Mouse (Mus musculus) MN1 (cell line): ENCODE results near the gene Tmem82.

Source experiments
- DNase-seq: peaks from one replicate; pipeline ENCODE4 v3.0.0-alpha.2; 2016; ENCODE audit warnings: low spot score

The Tmem82 gene

DNA sequence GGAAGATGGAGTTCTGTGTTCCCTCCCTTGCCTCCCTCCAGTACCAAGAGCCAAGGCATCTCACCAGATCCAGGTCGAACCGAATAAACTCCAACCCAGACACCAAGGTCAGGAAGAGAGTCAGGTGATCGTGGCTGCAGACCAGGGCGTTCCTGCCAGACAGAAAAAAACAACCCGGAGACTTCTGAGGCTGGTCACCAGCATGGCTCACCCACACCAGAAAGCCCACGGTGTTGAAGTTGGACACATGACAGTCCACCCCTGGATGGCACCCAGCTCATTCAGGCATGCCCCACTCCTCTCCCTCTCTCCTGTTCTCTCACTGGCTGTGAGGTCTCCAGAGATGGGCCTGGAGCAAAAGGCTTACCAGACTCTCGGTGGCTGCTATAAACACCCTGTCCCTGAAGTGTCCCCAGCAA is 22.9 kb upstream of the Tmem82 start:
- DNase-seq: peak; percentile 26

DNA sequence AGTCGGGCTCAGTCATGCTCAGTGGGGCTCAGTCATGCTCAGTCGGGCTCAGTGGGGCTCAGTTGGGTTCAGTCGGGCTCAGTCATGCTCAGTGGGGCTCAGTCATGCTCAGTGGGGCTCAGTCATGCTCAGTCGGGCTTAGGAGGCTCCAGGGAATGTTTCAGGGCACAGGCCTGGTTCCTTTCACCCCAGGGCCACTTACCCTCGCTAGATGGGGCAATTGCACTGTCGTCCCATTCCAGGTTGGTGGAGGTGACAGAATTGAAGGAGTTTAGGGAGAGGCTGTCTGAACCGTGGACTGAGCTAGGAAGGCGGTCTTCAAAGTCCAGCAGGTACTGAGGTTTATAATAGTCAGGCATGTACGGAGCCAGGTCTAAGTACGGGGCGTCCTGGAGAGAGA is 21.0 kb upstream of the Tmem82 start:
- DNase-seq: no peak

DNA sequence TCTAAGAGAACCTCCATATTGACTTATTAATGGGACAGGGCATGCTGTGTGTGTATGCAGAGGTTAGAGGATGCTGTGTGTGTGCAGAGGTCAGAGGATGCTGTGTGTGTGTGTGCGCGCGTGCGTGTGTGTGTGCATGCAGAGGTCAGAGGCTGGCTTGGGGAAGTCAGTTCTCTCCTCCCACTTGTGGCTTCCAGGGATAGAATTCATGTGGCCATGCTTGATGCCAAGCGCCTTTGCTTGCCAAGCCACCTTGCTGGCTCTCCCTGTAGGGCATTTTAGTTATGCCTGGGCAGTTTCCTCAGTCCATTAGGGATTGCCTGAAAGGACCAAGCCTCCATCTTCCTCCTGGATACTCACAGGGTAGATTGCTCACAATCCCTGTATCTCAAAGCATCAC is 18.3 kb upstream of the Tmem82 start:
- no peak for DNase-seq

DNA sequence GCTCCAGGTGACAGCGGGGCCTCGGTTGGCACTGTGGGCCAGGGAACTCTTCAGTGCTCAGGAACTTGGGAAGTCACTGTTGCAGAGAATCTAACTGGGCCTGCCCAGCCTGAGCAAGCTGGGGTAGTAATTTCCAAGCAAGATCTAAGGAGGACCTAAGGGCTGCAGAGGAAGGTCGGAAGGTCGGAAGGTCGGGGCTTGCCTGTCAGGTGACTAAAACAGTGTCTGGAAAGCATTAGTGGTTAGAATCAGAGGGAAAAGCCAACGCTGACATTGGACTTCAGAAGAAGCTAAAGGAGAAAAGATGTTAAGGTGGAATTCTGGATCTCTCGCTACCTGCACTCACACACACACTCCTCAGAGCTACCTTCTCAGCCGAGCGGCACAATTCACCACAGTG is 17.6 kb upstream of the Tmem82 start:
- DNase-seq: no peak

DNA sequence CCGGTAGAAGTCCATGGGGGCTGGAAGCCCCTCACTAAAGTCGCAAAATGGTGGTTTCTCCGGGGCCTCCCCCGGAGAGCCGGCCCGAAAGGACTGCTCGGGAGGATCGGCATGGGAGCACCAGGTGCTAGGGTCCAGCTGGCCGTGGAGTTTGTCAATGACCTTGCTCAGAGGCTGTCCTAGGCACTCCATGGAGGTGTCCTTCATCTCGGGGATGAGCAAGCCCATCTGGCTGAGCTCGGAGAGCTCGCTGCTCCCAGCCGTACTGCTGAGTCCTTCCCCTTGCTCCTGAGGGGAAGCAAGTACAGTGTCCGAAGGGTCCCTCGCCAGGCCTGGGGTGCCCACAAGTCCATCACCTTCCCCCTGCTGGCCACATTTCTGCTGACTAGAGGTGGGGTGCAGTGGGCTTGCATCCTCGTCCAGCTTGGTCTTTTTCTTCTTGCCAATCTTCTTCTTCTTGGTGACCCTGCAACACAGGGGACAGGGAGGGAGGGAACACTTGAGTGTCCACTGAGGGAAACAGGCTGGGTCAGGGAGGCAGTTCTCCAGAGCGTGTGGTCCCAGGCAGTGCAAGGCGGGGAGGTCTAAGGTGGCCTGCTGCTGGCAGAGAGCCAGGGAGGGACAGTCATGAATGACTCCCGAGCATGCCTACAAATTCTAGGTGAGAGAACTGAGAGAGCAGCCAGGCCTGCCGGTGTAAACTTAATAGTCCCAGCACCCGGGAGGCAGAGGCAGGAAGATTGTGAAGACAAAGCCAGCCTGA is 13.9 kb upstream of the Tmem82 start:
- no peak for DNase-seq

DNA sequence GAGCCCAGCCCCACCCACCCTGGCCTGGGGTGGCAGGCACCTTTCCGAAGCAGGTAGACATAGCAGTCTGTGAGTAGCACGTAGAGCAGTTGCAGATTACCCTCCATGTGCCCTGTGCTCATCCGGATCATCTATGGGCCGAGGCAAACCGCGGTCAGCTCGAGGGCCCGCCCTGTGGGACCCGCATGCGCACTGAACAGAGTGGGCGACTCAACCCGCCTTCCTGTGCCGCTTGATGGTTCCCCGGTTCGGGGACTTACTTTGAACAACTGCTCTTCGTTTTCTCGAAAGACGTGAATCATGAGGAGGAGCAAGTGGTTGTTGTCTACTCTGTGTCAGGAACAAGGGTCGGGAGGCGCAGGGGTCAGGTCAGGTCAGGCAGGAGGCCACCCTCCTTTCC is 12.8 kb upstream of the Tmem82 start:
- no peak for DNase-seq

DNA sequence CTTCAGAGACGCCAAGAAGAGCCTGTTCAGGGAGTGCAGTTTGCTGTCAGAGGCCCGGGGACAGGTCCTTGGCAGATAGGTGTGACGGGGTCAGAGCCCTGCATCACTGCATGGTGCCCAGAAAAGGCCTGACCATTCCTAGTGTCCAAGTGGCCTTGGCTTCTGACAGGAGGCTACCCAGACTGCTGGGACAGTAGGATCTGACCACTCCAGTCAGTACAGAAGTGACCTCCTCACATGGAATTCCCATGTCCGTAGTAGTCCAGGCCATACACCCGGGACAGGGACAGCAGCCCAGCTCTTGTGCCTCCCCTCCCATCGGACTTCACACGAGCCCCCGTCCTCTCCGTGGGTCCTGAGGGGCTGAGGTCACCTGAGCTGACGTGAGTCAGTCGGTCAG is 11.6 kb upstream of the Tmem82 start:
- no peak for DNase-seq

DNA sequence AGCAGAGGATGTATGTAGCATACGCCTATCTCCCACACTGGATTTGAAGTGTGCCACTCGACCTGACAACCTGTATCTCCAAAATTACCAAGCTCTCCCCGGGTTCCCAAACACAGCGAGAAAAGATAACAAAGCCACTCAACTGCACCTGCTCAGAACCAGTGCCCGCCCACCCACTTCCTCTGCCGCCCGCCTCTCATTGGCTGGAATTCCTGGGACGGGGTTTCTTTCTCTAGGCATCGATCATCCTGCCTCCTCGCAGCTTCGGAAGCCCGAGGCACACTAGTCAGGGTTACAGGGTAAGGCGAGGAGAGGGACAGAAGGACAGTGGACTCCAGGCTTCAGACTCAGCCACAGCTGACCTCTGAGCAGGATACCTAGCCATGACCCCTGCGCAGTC is 10.2 kb upstream of the Tmem82 start:
- DNase-seq: no peak

DNA sequence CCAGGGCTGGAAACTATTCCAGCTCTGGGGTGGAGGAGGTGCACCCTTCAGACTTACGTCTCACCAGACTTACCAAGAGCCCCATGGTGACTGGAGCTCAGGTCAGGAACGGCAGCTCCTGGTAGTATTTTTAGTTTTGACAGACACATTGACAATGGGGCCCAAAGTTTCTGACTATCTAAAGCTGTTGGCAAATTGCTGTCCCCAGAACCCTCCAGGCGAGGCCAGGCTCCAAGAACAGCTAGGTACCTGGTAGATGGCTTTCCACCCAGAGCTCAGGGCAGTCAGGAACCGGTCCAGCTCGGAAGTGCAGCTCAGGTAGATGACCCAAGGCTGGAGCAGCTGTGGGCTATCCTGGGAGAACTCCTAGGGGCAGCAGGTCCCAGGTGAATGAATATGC is 9.1 kb upstream of the Tmem82 start:
- DNase-seq: no peak

DNA sequence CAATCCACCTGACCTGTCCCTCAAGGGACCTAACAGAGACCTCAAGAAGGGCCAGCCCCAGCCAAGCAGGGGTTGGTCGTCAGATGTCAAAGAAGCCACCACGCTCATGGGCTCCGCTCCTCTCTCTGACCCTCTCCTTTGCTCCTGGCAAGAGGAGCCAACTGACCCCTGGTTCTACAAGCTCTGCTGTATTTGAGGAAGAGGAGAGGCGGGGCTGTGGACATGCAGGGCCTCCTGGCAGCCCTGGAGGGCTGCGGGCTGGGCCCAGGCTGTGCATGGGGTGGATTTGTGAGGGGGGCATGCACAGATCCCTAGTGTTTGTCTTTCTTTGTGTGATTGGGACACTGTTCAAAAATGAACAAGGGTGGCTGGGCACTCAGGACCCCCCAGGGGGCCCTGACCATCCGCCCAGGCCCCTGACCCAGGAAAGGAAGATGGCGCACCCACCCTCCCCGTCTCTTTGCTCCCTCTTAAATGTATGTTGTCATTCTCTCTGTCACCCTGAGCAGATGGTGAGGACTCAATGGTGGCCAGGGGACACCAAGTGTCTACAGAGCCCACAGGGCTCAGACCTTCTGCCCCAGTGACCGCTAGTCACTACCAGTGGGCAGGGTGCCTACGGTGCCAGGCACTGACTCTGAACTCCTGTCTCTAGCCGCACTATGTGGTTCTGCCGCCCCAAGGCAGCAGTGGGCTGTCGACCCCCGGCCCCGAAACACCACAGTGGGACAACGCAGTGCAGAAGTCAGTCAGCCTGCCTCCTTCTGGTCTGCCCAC is 7.5 kb upstream of the Tmem82 start:
- no peak for DNase-seq

DNA sequence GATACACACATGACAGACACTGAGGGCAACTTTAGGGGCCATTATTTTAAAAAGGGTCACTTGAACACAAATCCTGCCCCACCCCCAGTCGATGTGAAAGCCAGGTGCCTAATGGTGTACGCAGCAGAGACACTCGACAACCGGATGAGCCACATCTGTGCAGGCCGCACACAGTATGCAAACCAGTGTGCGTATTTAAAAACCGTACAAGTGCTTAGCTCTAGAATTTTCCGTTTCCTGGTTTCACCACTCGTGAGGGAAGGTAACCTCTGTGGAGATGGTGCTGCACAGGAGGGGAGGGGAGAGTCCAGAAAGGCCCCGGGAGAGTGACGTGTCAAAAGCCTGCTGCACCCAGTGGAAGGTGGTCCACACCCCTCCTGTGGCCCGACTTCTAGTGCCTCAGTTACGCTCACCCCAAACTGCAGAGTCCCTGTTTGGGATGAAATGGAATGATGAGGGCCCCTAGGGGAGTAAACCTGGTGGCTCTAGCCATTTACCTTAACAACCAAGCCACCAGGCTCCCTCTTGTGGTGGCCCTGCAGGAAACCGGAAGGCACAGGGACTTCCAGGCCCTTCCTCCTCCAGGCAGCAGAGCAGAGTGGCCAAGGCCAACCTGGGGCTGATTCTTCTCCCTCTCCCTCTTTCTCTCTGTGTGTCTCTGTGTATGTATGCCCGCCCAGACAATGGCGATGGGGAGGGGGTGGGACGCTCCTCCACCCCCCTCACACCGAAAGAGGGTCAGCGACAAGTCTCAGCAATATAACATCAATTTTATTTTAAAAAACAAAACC is 6.7 kb upstream of the Tmem82 start:
- DNase-seq: peak; percentile 55

DNA sequence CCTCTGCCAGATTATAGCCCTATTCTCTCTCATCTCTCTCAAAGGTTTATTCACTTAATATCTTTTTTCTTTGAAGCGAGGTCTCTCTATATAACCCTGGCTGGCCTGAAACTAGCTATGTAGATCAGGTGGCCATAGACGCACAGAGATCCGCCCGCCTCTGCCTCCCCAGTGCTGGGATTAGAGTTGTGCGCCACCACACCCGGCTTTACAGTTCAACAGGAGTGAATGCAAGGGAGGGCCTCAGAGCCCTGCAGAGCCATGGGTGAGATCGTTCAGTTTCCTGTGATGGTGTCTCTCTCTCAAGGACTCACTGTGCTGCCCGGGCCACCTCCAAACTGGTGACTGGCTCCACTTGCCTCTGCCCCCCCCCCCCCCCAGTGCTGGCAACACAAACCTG is 5.7 kb upstream of the Tmem82 start:
- no peak for DNase-seq

DNA sequence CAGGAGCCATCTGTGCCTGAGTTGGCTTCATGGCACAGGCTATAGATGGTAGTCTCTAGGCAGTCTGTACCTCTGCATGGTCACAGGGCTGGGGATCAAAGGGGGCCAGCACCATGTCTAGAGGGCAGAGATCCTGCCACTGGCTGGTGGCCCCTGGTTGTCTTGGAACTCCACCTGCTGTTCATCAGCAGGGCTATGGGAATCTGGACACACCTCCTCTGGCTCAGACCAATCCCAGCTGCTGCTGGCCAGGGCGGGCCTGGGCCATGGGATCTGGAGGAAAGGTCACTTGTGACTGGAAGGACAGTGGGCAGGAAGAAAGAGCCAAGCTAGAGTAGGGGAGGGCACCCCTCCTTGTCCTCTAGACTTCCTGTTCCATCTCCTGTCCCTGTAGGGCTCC is 5.2 kb upstream of the Tmem82 start, which contains the start of gene Slc25a34:
Gene Slc25a34 (minus strand): TSS at position 156 of the 400 bp plus-strand sequence.
- peak; percentile 61 for DNase-seq

DNA sequence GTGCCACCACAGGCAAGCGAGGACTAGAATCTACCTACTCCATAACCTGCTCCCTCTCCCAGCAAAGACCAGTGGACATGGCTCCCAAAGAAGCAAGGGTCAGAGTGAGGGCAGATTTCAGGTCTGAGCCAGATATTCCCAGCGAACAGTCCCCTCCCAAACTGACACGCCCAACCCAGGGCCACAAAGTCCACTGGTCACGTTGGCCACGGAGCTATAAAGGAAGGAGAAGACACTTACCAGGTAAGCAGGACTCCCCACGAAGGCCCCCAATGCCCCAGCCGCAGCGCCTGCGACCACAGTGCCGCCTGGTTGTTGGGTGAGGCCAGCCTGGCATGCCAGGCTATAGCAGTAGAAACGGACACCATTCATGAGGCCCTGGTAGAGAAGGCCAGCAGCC is 4.6 kb upstream of the Tmem82 start:
- DNase-seq: no peak

DNA sequence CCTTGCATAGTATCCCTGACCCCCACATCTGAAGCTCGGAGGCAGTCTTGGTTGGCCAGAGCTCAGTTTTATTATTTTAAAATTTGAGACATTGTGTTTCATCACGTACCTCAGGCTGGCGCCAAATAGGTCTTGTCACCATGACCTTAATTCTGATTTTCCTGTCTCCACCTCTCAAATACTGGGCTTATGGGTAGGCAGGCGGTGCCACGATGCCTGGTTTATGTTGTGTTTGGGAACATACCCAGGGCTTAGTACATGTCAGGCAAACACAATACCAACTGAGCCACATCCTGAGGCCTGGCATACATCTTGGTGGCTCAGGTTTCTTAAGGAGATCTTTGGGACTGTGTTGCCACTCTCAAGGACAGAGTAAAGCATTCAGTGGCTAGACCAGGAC is 4.1 kb upstream of the Tmem82 start:
- no peak for DNase-seq

DNA sequence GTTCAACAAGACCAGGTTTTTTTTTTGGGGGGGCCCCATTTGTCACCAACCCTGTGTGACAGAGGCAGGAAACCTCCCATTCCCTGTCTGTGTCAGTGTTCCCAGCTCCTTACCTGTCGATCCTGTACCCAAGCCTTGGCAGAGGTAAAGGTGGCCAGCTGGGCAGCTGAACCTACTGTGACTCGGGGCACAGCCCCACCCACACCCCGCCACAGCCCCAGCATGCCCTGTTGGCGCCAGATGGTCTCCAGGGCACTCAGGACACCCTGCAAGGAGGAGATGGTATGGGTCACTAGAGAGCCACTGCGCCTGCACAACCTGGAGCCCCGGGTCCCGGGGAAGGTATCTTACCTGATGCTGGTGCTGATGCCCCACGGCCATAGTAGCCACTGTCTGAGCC is 3.7 kb upstream of the Tmem82 start:
- no peak for DNase-seq

DNA sequence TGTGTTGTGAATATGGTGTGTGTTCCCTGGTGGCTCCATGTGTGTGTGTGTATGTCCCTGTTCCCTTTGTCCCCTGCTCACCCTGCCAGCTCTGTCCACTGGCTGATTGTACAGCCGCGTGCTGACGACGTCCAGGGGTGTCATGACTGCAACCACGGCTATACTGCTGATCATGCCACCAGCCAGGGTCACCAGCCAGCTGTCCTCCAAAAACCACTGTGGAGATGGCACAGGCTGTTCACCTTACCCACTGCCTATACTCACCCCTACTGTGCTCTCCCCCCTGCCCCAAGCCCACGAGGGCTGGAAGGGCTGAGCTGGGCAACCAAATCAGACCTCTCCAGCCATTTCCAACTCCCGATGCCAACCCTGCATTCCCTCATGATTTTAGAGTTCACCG is 2.9 kb upstream of the Tmem82 start:
- no peak for DNase-seq

DNA sequence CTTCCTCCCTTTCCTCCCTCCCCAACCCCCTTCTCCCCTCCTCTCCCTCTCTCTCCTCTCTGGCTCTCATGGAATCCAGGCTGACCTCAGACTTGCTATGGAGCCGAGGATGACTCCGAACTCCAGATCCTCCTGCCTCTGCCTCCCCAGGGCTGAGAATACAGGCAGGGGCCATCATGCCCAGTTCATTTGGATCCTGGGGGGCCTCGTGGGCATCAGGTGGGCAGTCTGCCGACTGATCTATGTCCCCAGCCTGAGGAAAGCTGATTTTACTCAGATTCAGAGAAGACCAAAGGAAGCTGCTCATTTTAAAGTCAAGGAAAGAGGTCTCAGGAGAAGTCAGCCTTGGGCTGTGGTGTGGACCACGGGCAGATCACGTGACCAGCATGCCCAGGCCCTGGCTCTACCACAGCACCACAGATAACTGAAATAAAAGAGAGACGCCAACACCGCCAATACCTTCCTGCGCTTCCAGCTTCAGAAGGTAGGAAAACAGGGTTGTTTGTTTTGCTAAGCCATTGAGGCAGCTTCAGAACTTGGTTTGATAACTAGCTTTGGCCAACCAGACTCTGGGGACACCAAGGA is 958 bp upstream of the Tmem82 start:
- no peak for DNase-seq

DNA sequence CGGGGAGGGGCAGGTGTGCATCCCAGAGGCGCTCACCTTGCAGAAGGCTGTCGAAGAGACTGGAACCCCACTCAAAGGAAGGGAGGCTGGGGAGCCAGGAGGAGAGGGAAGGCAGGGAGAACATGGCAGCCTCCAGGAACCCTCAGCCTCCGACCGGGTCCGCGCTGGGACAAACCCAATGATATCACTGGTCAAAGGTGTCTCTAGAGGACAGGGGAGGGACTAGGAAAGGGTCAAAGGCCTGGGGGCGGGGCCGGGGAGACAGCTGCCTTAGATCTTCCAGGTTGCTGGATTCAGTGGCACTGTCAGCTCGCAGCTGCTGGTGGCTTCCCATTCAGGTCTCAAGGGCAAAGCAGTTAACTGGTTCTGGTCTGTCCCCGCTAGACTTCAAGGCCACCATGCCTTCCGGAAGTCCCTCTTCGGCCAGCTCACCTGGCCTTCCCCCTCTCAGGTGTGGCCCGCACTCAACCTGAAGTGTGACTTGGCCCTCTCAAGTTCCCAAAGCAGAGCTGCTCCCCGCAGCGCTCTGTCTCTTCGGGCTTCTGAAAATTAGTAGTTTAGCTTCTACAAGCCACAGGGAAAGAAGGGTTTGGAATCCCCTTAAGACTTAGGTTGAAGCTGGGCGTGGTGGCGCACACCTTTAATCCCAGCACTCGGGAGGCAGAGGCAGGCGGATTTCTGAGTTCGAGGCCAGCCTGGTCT is 419 bp downstream of the Tmem82 start:
- no peak for DNase-seq

DNA sequence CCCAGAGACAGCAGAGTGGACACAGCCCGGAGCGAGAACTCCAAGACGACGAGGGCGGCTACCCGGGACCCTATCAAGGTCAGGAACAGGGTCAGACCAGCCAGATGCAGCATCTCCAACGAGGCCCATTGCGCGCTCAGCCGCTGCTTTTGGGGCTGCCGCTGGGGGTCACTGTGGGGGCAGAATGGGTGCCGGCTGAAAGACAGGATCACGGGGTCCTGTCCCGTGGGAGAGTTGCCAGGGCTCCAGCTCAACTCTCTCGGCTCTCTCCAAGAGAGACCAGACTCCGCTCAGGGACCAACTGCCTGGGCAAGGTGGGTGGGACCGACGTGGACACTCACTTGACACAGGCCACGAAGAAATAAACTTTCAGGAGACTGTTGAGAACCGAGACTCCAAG is 1.1 kb downstream of the Tmem82 start:
- peak; percentile 62 for DNase-seq

DNA sequence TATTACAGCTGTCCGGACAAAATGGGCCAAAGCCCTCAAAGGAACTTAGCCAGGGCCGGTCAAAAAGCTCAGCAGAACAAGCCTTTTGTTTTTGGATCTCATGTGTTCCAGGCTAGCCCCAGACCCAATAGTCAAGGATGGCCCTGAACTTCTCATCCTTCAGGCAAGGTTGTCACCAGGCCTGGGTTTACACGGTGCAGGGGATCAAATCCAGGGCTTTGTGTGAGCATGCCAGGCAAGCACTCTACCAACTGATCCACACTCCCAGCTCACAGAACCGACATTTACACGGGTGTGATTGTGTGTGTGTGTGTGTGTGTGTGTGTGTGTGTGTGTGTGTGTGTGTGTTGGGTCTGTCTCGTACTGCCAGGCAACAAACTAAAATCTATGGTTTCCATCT is 1.6 kb downstream of the Tmem82 start:
- DNase-seq: no peak

DNA sequence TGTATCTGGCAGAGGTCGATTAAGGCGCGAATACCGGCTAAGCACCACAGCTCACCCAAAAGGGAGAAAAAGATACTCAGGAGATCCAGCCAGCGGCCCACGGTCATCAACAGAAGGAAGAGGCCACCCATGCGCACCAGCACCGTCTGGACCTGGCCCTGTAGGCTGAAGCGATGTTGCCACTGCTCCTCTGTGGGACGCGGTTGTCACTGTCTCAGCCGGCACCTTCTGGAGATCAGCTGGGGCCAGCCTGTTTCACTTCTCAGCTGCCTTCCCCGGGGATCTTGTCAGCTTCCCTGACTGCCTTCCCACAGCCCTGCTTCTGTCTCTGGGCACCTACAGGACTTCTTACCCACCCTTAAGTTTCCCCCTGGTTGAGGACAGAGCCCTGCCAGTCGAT is 3.5 kb downstream of the Tmem82 start:
- DNase-seq: no peak
